Mouse (Mus musculus): Measurements from ENCODE around the gene Gm20870.
"Not testable (repeated sequence)": the region's sequence is repeated elsewhere in the genome, so short reads cannot be mapped to it uniquely, and the experiment has no call there.

The Gm20870 gene

DNA sequence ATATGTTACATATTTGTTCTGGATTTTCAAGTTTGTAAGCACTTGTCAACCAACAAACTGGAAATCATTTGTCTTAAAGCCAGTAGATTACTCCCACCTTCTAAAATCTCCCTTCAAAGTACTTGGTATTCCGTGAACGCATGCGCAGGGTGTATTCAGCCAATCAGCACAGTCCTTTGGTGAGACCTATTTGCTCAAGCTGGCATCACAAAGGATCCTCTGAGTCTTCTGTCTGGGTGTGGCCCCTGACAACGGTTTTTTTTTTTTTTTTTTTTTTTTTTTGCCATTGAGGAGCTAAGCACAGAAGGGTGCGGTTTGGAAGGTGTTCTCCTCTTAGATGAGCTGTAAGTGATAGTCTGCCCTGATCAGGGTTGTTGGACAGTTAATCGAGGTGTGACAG, at the start of gene Gm20870:
Gene Gm20870, plus strand, starts transcription at position 301 of the 400 bp plus-strand sequence.
- not testable (repeated sequence) for DNase-seq (ENCODE audit: low read depth, low spot score)
